Mouse (Mus musculus) embryonic facial prominence, embryonic 15.5 days (tissue): Measurements from ENCODE around the gene Sema4d. TPM values are rescaled to one million over a fixed set of nuclear protein-coding genes. Genes with fewer than 3 reads are reported as not detected.

Source experiments
- ATAC-seq: fragments of 200-750 bp; cut with Nextera tagmentation; 2 replicates; pipeline ENCODE4 v1.8.0; 2017; ENCODE audit warnings: low read depth, moderate TSS enrichment; ENCODE audit not compliant: insufficient number of reproducible peaks, low FRiP score, low TSS enrichment
- H3K27ac ChIP-seq: fragments of 300-500 bp; sonication (generic); replicated peaks from 2 replicates; pipeline ENCODE4 v1.5.1; 2015; ENCODE audit warnings: mild to moderate bottlenecking, inconsistent platforms
- H3K27me3 ChIP-seq: fragments of 300-500 bp; sonication (generic); 2 replicates; pipeline ENCODE4 v1.6.1; 2015; ENCODE audit warnings: inconsistent platforms
- H3K36me3 ChIP-seq: fragments of 300-500 bp; sonication (generic); 2 replicates; pipeline ENCODE4 v1.6.1; 2015; ENCODE audit warnings: mild to moderate bottlenecking, inconsistent platforms
- H3K4me1 ChIP-seq: fragments of 300-500 bp; sonication (generic); 2 replicates; pipeline ENCODE4 v1.6.1; 2015; ENCODE audit warnings: inconsistent platforms
- H3K4me2 ChIP-seq: fragments of 300-500 bp; sonication (generic); replicated peaks from 2 replicates; pipeline ENCODE4 v1.6.1; 2015; ENCODE audit warnings: mild to moderate bottlenecking, inconsistent platforms
- H3K4me3 ChIP-seq: fragments of 300-500 bp; sonication (generic); replicated peaks from 2 replicates; pipeline ENCODE4 v1.5.1; 2015; ENCODE audit warnings: mild to moderate bottlenecking, inconsistent platforms
- H3K9ac ChIP-seq: fragments of 300-500 bp; sonication (generic); 2 replicates; pipeline ENCODE4 v1.6.1; 2015; ENCODE audit warnings: inconsistent platforms
- H3K9me3 ChIP-seq: fragments of 300-500 bp; sonication (generic); replicated peaks from 2 replicates; pipeline ENCODE4 v1.6.1; 2016; ENCODE audit warnings: inconsistent platforms
- WGBS: fragments of 180-500 bp; shearing (Covaris S2); methylation state at CpG from one replicate; pipeline ENCODE4 v1.1.7; 2015; 5-methylcytosine and 5-hydroxymethylcytosine counted together
- polyA plus RNA-seq: library from polyadenylated mRNA; unstranded; fragments of >200 nt; fragmentation: Nextera tagmentation; extraction: Ambion mirVana; gene quantifications from 2 replicates; pipeline ENCODE4 v1.2.1, GENCODE M21; 2015

Gene Sema4d
- polyA plus RNA-seq, 1 experiment from 2014 or later = 11.1 TPM

- peaks cover 72% of the 10 kb centered on the region for H3K4me1 ChIP-seq
- peak; percentile 41; the same call in 1 of the 2 replicates for ATAC-seq
- H3K4me2 ChIP-seq = peak overlapping the region; percentile 17
- H3K27ac ChIP-seq = peak overlapping the region; percentile 78
- WGBS = 24% methylated on average over 14 of the region's 14 CpGs
- H3K4me3 ChIP-seq = no peak overlapping the region
- no peaks in the 10 kb centered on the region for H3K27me3 ChIP-seq
- H3K9me3 ChIP-seq = no peaks in the 10 kb centered on the region
- no peak overlapping the region for H3K9ac ChIP-seq
- H3K36me3 ChIP-seq = no peaks in the 10 kb centered on the region
These were observed 43.8 kb downstream of the Sema4d start for GRCm38 (mm10) chr13:51749578-51750345.

DNA sequence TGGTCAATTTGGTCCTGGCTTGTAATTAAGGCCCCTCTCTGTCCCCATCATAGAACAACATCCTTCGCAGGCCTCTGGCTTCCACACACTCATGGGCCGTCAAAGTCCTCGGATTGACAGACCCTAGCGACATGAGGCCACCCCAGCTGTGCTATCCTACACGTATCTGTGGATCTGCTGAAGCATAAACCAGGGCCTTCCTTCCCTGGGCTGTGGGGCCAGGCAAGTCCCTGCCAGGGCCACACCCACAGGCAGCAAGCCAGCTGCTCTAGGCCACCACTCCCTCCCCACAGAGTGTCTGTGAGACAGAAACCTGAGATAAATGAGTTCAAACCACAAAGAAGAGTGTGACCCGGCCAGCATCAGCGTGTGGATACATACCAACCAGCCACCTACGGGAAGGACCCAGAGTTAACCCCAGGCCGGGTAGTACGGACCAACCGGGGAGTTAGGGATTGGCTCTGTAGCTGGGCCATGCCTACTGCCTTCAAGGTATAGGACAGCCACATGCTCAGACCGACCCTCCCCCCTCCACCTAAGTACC is 45.5 kb downstream of the Sema4d start:
- ATAC-seq = peak; percentile 58
- Histone ChIP-seq H3K27me3 (no peaks in the 10 kb centered on the region), H3K4me2 (peak overlapping the region; percentile 24), H3K27ac (peak overlapping the region; percentile 78), H3K9me3 (no peaks in the 10 kb centered on the region), H3K4me3 (no peak overlapping the region), H3K4me1 (peaks cover 60% of the 10 kb centered on the region), H3K36me3 (no peaks in the 10 kb centered on the region), H3K9ac (no peak overlapping the region)
- whole genome bisulfite sequencing = 38% methylated on average over 12 of the region's 12 CpGs

- ATAC-seq = no peak
- Histone ChIP-seq H3K9me3 (no peaks in the 10 kb centered on the region), H3K27ac (peak overlapping the region; percentile 78; the same call in 1 of the 2 replicates), H3K4me3 (no peak overlapping the region), H3K4me1 (peaks cover 56% of the 10 kb centered on the region), H3K9ac (no peak overlapping the region), H3K27me3 (no peaks in the 10 kb centered on the region), H3K4me2 (no peak overlapping the region), H3K36me3 (no peaks in the 10 kb centered on the region)
- 71% methylated on average over 7 of the region's 7 CpGs for WGBS
These were observed 46.5 kb downstream of the Sema4d start for GRCm38 (mm10) chr13:51747069-51747468.

GRCm38 (mm10) chr13:51745862-51746261 is 47.7 kb downstream of the Sema4d start:
- 66% methylated on average over 5 of the region's 5 CpGs for WGBS
- no peak for ATAC-seq
- no peak overlapping the region for H3K9ac ChIP-seq
- H3K9me3 ChIP-seq = no peaks in the 10 kb centered on the region
- peaks cover 57% of the 10 kb centered on the region for H3K4me1 ChIP-seq
- no peak overlapping the region for H3K27ac ChIP-seq
- no peaks in the 10 kb centered on the region for H3K36me3 ChIP-seq
- no peak overlapping the region for H3K4me3 ChIP-seq
- no peaks in the 10 kb centered on the region for H3K27me3 ChIP-seq
- H3K4me2 ChIP-seq = no peak overlapping the region

DNA sequence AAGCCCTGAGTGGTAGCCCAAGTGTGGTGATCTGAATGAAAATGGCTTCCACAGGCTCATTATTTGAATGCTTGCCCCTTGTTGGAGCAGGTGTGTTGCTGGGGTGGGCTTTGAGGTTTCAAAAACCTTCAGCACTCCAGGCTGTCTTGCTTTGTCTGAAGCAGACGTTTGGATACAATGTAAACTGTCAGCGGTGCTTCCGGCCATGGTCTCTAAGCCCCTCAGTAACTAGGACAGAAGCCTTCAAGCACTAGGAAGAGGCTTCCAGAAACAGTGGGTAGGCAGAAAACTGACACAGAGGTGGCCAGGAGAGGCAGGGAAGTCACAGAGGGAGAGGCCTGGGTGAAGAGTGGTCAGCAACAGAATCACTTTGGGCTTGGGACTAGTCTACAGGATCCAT is 49.7 kb downstream of the Sema4d start:
- no peak for ATAC-seq
- no peak overlapping the region for H3K4me3 ChIP-seq
- H3K4me1 ChIP-seq = peaks cover 37% of the 10 kb centered on the region
- no peak overlapping the region for H3K4me2 ChIP-seq
- H3K36me3 ChIP-seq = no peaks in the 10 kb centered on the region
- H3K9me3 ChIP-seq = no peaks in the 10 kb centered on the region
- H3K9ac ChIP-seq = no peak overlapping the region
- no peak overlapping the region for H3K27ac ChIP-seq
- no peaks in the 10 kb centered on the region for H3K27me3 ChIP-seq
- 84% methylated on average over 3 of the region's 3 CpGs for WGBS

GRCm38 (mm10) chr13:51742551-51743052 is 50.9 kb downstream of the Sema4d start:
- Histone ChIP-seq H3K27ac (no peak overlapping the region), H3K27me3 (no peaks in the 10 kb centered on the region), H3K36me3 (no peaks in the 10 kb centered on the region), H3K4me2 (no peak overlapping the region), H3K4me3 (no peak overlapping the region), H3K4me1 (peaks cover 30% of the 10 kb centered on the region), H3K9me3 (no peaks in the 10 kb centered on the region), H3K9ac (no peak overlapping the region)
- 75% methylated on average over 10 of the region's 10 CpGs for WGBS
- ATAC-seq = no peak

GRCm38 (mm10) chr13:51740776-51741175 is 52.8 kb downstream of the Sema4d start:
- no peaks in the 10 kb centered on the region for H3K27me3 ChIP-seq
- no peak overlapping the region for H3K4me3 ChIP-seq
- peaks cover 39% of the 10 kb centered on the region for H3K4me1 ChIP-seq
- H3K36me3 ChIP-seq = no peaks in the 10 kb centered on the region
- no peak for ATAC-seq
- H3K27ac ChIP-seq = no peak overlapping the region
- WGBS = 67% methylated on average over 5 of the region's 5 CpGs
- no peaks in the 10 kb centered on the region for H3K9me3 ChIP-seq
- H3K4me2 ChIP-seq = no peak overlapping the region
- H3K9ac ChIP-seq = no peak overlapping the region

DNA sequence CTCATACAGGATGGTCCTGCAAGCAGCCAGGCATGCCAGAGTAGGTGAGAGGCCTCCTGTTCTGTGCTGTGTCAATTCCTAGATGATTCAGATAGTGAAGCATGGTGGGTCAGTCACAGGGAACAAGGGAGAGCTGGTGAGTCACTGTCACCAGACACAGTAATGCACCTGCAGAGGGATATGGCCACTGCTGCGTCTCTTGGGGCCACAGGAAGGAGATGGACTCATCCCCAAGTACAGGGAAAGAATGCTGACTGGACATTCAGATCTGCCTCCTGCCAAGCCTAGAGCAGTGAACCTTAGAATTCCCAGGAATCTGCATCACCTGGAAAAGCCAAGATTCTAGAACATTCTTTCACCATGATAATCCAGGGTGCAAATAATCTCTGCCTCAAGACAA is 53.8 kb downstream of the Sema4d start:
- Histone ChIP-seq H3K4me2 (no peak overlapping the region), H3K4me1 (peaks cover 39% of the 10 kb centered on the region), H3K9ac (no peak overlapping the region), H3K27ac (no peak overlapping the region), H3K36me3 (no peaks in the 10 kb centered on the region), H3K4me3 (no peak overlapping the region), H3K9me3 (no peaks in the 10 kb centered on the region), H3K27me3 (no peaks in the 10 kb centered on the region)
- 81% methylated on average over 1 of the region's 1 CpGs for WGBS
- ATAC-seq = no peak

- Histone ChIP-seq H3K4me2 (no peak overlapping the region), H3K9ac (no peak overlapping the region), H3K4me3 (no peak overlapping the region), H3K36me3 (no peaks in the 10 kb centered on the region), H3K27me3 (no peaks in the 10 kb centered on the region), H3K4me1 (peaks cover 34% of the 10 kb centered on the region), H3K9me3 (no peaks in the 10 kb centered on the region), H3K27ac (0 out of 2 replicates have a peak overlapping the region, but pooled peaks have one; percentile 58)
- 90% methylated on average over 11 of the region's 11 CpGs for WGBS
- no peak for ATAC-seq
These were observed 54.9 kb downstream of the Sema4d start for GRCm38 (mm10) chr13:51738531-51739117.

- Histone ChIP-seq H3K9me3 (no peaks in the 10 kb centered on the region), H3K27ac (peak overlapping the region; percentile 58; the same call in 1 of the 2 replicates), H3K4me3 (no peak overlapping the region), H3K4me1 (peaks cover 34% of the 10 kb centered on the region), H3K4me2 (no peak overlapping the region), H3K36me3 (no peaks in the 10 kb centered on the region), H3K9ac (no peak overlapping the region), H3K27me3 (no peaks in the 10 kb centered on the region)
- ATAC-seq = peak; percentile 80
- 64% methylated on average over 6 of the region's 6 CpGs for WGBS
These were observed 55.5 kb downstream of the Sema4d start for GRCm38 (mm10) chr13:51737949-51738513.
